Comparison of ENCODE assay signal across 10 mouse cellular contexts in the genomic region with DNA sequence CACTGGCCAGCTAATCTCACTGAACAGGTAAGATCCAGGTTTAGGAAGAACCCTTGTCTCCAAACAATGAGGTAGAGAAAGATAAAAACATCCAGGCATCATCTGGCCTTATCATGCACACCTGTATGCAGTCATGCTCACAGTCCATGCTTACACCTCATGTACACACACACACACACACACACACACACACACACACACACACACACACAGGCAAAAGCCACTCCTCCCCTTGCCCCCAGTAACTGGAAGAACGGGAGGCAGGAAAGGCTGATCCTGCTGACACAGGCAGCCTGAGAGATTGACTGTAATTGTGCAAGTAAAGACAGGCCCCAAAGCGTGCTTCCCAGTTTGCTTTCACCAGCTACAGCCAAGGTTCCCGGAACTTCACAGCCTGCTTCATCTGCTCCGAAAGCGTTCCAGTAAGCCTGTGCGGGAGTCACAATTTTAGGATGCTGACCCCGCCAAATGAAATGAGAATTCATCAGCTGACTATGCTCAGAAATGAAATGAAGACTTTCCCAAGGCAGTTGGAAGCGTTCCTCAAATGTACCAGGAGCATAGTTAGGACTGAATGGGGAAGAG. TPM values are rescaled to one million over a fixed set of nuclear protein-coding genes. Genes with fewer than 3 reads are reported as not detected.
A peak's percentile ranks its signal among the peaks of the same experiment; 100 is the strongest.
DNase-seq lines count a peak whose midpoint lies in the region; ATAC-seq and TF ChIP-seq lines count a peak whose summit lies in the region.
"Had no signal": no experiment of that assay in that cellular context is flagged by ENCODE, and none has a peak within 500 bp of the region (broad histone marks: within the 10 kb centered on the region; RNA-seq: fewer than 3 reads in every experiment).

No protein-coding gene starts in this region.

- no peak overlapping the region for H3K9ac ChIP-seq in kidney, postnatal 0 days (ENCODE audit: low read depth, low read length)
- no peak overlapping the region for H3K9ac ChIP-seq in embryonic facial prominence, embryonic 12.5 days
- peak overlapping the region; percentile 39; the same call in 1 of the 2 replicates for H3K9ac ChIP-seq in intestine, embryonic 16.5 days (ENCODE audit: low read depth, low read length)
- H3K9ac ChIP-seq: liver, postnatal 0 days had no signal

- no peak for TF ChIP-seq POLR2A in kidney, adult 2 months (IDR thresholded peaks at IDR 0.05; ENCODE audit: low read depth, low read length)

- 66% methylated on average over 8 of the region's 8 CpGs for WGBS in kidney, postnatal 0 days
- 69% methylated on average over 8 of the region's 8 CpGs for WGBS in kidney, adult 2 months
- 60% methylated on average over 8 of the region's 8 CpGs for WGBS in embryonic facial prominence, embryonic 12.5 days
- 58% methylated on average over 8 of the region's 8 CpGs for WGBS in intestine, embryonic 16.5 days

- no peak for TF ChIP-seq CTCF in kidney, postnatal 0 days (IDR thresholded peaks at IDR 0.05; ENCODE audit: low read depth)
- TF ChIP-seq CTCF in kidney, adult 2 months (conservative IDR thresholded peaks at IDR 0.05; ENCODE audit: insufficient read depth, insufficient read length, low read depth, low read length): no peak

- no peaks in the 10 kb centered on the region for H3K36me3 ChIP-seq in kidney, postnatal 0 days (ENCODE audit: insufficient read depth, low read length)
- H3K36me3 ChIP-seq in kidney, adult 2 months (ENCODE audit: control insufficient read depth, insufficient read depth, low read length): no peaks in the 10 kb centered on the region
- no peaks in the 10 kb centered on the region for H3K36me3 ChIP-seq in embryonic facial prominence, embryonic 12.5 days
- no peaks in the 10 kb centered on the region for H3K36me3 ChIP-seq in intestine, embryonic 16.5 days (ENCODE audit: control insufficient read depth, insufficient read depth, low read length)

- no peaks in the 10 kb centered on the region for H3K9me3 ChIP-seq in kidney, postnatal 0 days (replicated peaks; ENCODE audit: low read length)
- no peaks in the 10 kb centered on the region for H3K9me3 ChIP-seq in embryonic facial prominence, embryonic 12.5 days
- H3K9me3 ChIP-seq in intestine, embryonic 16.5 days (ENCODE audit: control insufficient read depth, low read length): no peaks in the 10 kb centered on the region

- H3K27ac ChIP-seq in kidney, postnatal 0 days: 0 out of 2 replicates have a peak overlapping the region, but pooled peaks have one; percentile 19
- no peak overlapping the region for H3K27ac ChIP-seq in kidney, adult 2 months (ENCODE audit: insufficient read depth, low read depth, low read length)
- H3K27ac ChIP-seq in embryonic facial prominence, embryonic 12.5 days: 0 out of 2 replicates have a peak overlapping the region, but pooled peaks have one; percentile 50
- peak overlapping the region; percentile 75 for H3K27ac ChIP-seq in intestine, embryonic 16.5 days (ENCODE audit: low read length)

- ATAC-seq in kidney, postnatal 0 days (replicated peaks; ENCODE audit: low FRiP score, low read depth): no peak
- no peak for ATAC-seq in embryonic facial prominence, embryonic 12.5 days (ENCODE audit: insufficient number of reproducible peaks, insufficient read depth, low FRiP score, low TSS enrichment)
- peak; percentile 31; the same call in 1 of the 2 replicates for ATAC-seq in intestine, embryonic 16.5 days
- ATAC-seq: liver, postnatal 0 days had no signal

- H3K4me2 ChIP-seq in kidney, postnatal 0 days (ENCODE audit: low read length): no peak overlapping the region
- no peak overlapping the region for H3K4me2 ChIP-seq in embryonic facial prominence, embryonic 12.5 days (replicated peaks)
- no peak overlapping the region for H3K4me2 ChIP-seq in intestine, embryonic 16.5 days (ENCODE audit: low read depth, low read length)

- no peak overlapping the region for H3K4me3 ChIP-seq in kidney, postnatal 0 days (replicated peaks; ENCODE audit: low read depth, low read length)
- no peak overlapping the region for H3K4me3 ChIP-seq in kidney, adult 2 months (ENCODE audit: insufficient read depth, low read depth, low read length)
- H3K4me3 ChIP-seq in embryonic facial prominence, embryonic 12.5 days: no peak overlapping the region
- no peak overlapping the region for H3K4me3 ChIP-seq in intestine, embryonic 16.5 days (ENCODE audit: low read length)
- H3K4me3 ChIP-seq: erythroblast, embryonic 14.5 days had no signal

- no peaks in the 10 kb centered on the region for H3K4me1 ChIP-seq in kidney, postnatal 0 days (replicated peaks; ENCODE audit: insufficient read depth, low read length)
- no peaks in the 10 kb centered on the region for H3K4me1 ChIP-seq in kidney, adult 2 months (ENCODE audit: control insufficient read depth, insufficient read depth, low read length)
- H3K4me1 ChIP-seq in embryonic facial prominence, embryonic 12.5 days: peaks cover 7% of the 10 kb centered on the region; the same call in 1 of the 2 replicates
- H3K4me1 ChIP-seq in intestine, embryonic 16.5 days (ENCODE audit: control insufficient read depth, insufficient read depth, low read length): peaks cover 12% of the 10 kb centered on the region

- H3K27me3 ChIP-seq in kidney, postnatal 0 days (ENCODE audit: insufficient read depth, low read length): no peaks in the 10 kb centered on the region
- H3K27me3 ChIP-seq in kidney, adult 2 months (replicated peaks; ENCODE audit: control insufficient read depth, insufficient read depth, low read length): no peaks in the 10 kb centered on the region
- H3K27me3 ChIP-seq in embryonic facial prominence, embryonic 12.5 days: no peaks in the 10 kb centered on the region
- no peaks in the 10 kb centered on the region for H3K27me3 ChIP-seq in intestine, embryonic 16.5 days (replicated peaks; ENCODE audit: control insufficient read depth, insufficient read depth, low read length)

- DNase-seq in kidney, postnatal 0 days (ENCODE audit: low spot score): no peak
- DNase-seq in kidney, adult 2 months: no peak
- peak; percentile 35 for DNase-seq in Muller cell, postnatal 12 days (ENCODE audit: inconsistent ontology term)
- no peak for DNase-seq in embryo, embryonic 9.5 days (ENCODE audit: extremely low spot score)
- no peak for DNase-seq in adrenal gland, adult (ENCODE audit: inconsistent age in 2 of 2, low spot score in 1 of 2)
- DNase-seq: kidney, postnatal 25 days; liver, postnatal 0 days had no signal

RNA-seq across cellular contexts. Expression of gene Cd44, which starts 19.4 kb away (rescaled TPM):
- 4.0 and 4.4 TPM in 2 replicates for polyA plus RNA-seq in kidney, postnatal 0 days (2015; fragmentation: Nextera tagmentation; extraction: Ambion mirVana)
- polyA plus RNA-seq in kidney, adult 2 months (2012; rRNA removed): 1.8 and 3.3 TPM in 2 replicates
- 8.0 and 8.2 TPM in 2 replicates for polyA plus RNA-seq in embryonic facial prominence, embryonic 12.5 days (2016; fragmentation: Nextera tagmentation; extraction: Ambion mirVana)
- 11.8 and 12.5 TPM in 2 replicates for polyA plus RNA-seq in intestine, embryonic 16.5 days (2015; fragmentation: Nextera tagmentation; extraction: Ambion mirVana)
